Mouse (Mus musculus) midbrain, embryonic 16.5 days (tissue): ENCODE measurements at regions not wholly inside any gene's neighbourhood (a gene's known extent, or its start where the extent isn't known, plus 50 kb on each side); places are given as distances from the start of the nearest gene placed in this dataset.
"Not testable (repeated sequence)": the region's sequence is repeated elsewhere in the genome, so short reads cannot be mapped to it uniquely, and the experiment has no call there.

Experiments
- ATAC-seq: fragments of 200-750 bp; cut with Nextera tagmentation; 2 replicates; pipeline ENCODE4 v1.8.0; 2017; ENCODE audit warnings: moderate TSS enrichment
- H3K27ac ChIP-seq: fragments of 300-500 bp; sonication (generic); 2 replicates; pipeline ENCODE4 v1.5.1; 2014; ENCODE audit warnings: mild to moderate bottlenecking, low read length, mixed read lengths
- H3K27me3 ChIP-seq: fragments of 300-500 bp; sonication (generic); 2 replicates; pipeline ENCODE4 v1.6.1; 2014; ENCODE audit warnings: low read depth, low read length, mixed read lengths; ENCODE audit not compliant: control insufficient read depth, insufficient read depth
- H3K36me3 ChIP-seq: fragments of 300-500 bp; sonication (generic); 2 replicates; pipeline ENCODE4 v1.6.1; 2014; ENCODE audit warnings: mild to moderate bottlenecking, low read length, moderate library complexity, mixed read lengths; ENCODE audit not compliant: control insufficient read depth, insufficient read depth
- H3K4me1 ChIP-seq: fragments of 300-500 bp; sonication (generic); 2 replicates; pipeline ENCODE4 v1.6.1; 2014; ENCODE audit warnings: mild to moderate bottlenecking, low read length, mixed read lengths; ENCODE audit not compliant: control insufficient read depth, insufficient read depth
- H3K4me2 ChIP-seq: fragments of 300-500 bp; sonication (generic); 2 replicates; pipeline ENCODE4 v1.6.1; 2014; ENCODE audit warnings: mild to moderate bottlenecking, low read length, mixed read lengths
- H3K4me3 ChIP-seq: fragments of 300-500 bp; sonication (generic); 2 replicates; pipeline ENCODE4 v1.5.1; 2014; ENCODE audit warnings: low read depth, mild to moderate bottlenecking, low read length, moderate library complexity, mixed read lengths
- H3K9ac ChIP-seq: fragments of 300-500 bp; sonication (generic); 2 replicates; pipeline ENCODE4 v1.6.1; 2014; ENCODE audit warnings: low read depth, low read length, mixed read lengths
- H3K9me3 ChIP-seq: fragments of 300-500 bp; sonication (generic); replicated peaks from 2 replicates; pipeline ENCODE4 v1.6.1; 2014; ENCODE audit warnings: mild to moderate bottlenecking, low read length, mixed read lengths; ENCODE audit not compliant: control insufficient read depth, poor library complexity, severe bottlenecking
- WGBS: fragments of 180-500 bp; shearing (Covaris S2); extraction: QIAGEN DNeasy Blood & Tissue Kit; methylation state at CpG from one replicate; pipeline ENCODE4 v1.1.7; 2014; 5-methylcytosine and 5-hydroxymethylcytosine counted together

GRCm38 (mm10) chr6:73519894-73520293 lies 50.4 kb upstream of the 4931417E11Rik start:
- H3K27me3 ChIP-seq, H3K36me3 ChIP-seq, H3K4me2 ChIP-seq, H3K27ac ChIP-seq, ATAC-seq, H3K4me1 ChIP-seq, H3K9ac ChIP-seq, H3K9me3 ChIP-seq, H3K4me3 ChIP-seq: not testable (repeated sequence)
- WGBS: 93% methylated on average over 4 of the region's 4 CpGs
